Mouse (Mus musculus): ENCODE results near the gene C1qtnf5. TPM values are rescaled to one million over a fixed set of nuclear protein-coding genes. Genes with fewer than 3 reads are reported as not detected.
A peak's percentile ranks its signal among the peaks of the same experiment; 100 is the strongest.

Gene C1qtnf5
- 4.8 and 5.2 TPM in 2 replicates for polyA plus RNA-seq (2014; fragmentation: Nextera tagmentation; extraction: Ambion mirVana)

DNA sequence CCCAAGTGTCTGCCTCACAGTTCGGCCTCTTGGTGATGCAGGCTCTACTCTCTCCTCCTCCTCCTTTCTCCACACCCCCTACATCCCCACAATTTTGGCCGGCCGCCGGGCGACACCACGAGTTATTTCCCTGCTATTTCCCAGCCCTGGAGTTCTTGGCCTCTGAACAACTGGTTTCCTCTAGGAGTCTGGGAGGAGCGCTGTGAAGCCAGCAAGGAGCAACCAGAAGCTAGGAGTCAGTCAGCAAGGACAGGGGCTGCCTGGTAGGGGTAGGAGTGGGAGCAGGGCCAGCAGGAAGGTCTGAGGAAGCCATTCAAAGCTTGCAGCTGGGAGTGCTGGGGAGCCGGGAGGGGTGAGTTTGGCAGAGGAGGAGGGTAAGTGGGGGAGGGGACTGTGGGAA is at the start of gene C1qtnf5:
Gene C1qtnf5 (plus strand): TSS at position 136 of the 400 bp plus-strand sequence.
- Histone ChIP-seq H3K36me3 (ENCODE audit: control insufficient read depth, insufficient read depth, low read length) (peaks cover 20% of the 10 kb centered on the region), H3K4me1 (ENCODE audit: control insufficient read depth, insufficient read depth, low read length) (peaks cover 40% of the 10 kb centered on the region), H3K27ac (replicated peaks; ENCODE audit: low read depth, low read length) (peak within 1 kb of the TSS; percentile 79), H3K9me3 (ENCODE audit: control insufficient read depth, low read length) (no peaks in the 10 kb centered on the region), H3K4me2 (ENCODE audit: low read depth, low read length) (peak within 1 kb of the TSS; percentile 51), H3K9ac (ENCODE audit: low read depth, low read length) (peak within 1 kb of the TSS; percentile 43), H3K27me3 (replicated peaks; ENCODE audit: control insufficient read depth, insufficient read depth, low read length) (no peaks in the 10 kb centered on the region), H3K4me3 (ENCODE audit: low read depth, low read length) (peak within 1 kb of the TSS; percentile 15; the same call in 1 of the 2 replicates)
- 12% methylated on average over 8 of the region's 8 CpGs for WGBS
- DNase-seq (ENCODE audit: low spot score) (peak; percentile 92), ATAC-seq (ENCODE audit: low read depth) (peak; percentile 81)

DNA sequence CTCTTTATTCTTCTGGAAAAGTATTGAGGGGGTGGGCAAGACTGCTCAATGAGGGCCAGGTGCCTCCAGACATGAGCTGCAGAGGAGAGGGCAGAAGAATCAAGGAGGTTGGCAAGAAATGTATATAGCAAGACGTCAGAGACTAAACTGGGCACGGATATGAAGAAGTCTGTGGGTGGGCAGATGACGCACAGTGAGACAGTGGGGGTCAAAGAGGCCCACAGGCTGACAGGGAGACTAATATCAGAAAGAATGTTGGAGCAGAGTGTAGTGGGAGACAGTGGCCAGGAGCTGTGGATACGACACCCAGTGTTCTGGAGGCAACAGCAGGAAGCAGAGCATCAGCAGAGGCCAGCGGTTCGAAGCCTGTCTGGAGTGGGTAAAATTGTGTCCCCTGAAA is 48.4 kb upstream of the C1qtnf5 start:
- DNase-seq (ENCODE audit: low spot score), result no peak
- H3K27me3 ChIP-seq (replicated peaks; ENCODE audit: control insufficient read depth, insufficient read depth, low read length), result no peaks in the 10 kb centered on the region
- no peak for ATAC-seq (ENCODE audit: low read depth)
- 77% methylated on average over 6 of the region's 6 CpGs for WGBS
- H3K9ac ChIP-seq (ENCODE audit: low read depth, low read length), result no peak overlapping the region
- H3K9me3 ChIP-seq (ENCODE audit: control insufficient read depth, low read length), result peaks cover 4% of the 10 kb centered on the region; the same call in 1 of the 2 replicates
- no peak overlapping the region for H3K27ac ChIP-seq (replicated peaks; ENCODE audit: low read depth, low read length)
- no peaks in the 10 kb centered on the region for H3K4me1 ChIP-seq (ENCODE audit: control insufficient read depth, insufficient read depth, low read length)
- no peak overlapping the region for H3K4me2 ChIP-seq (ENCODE audit: low read depth, low read length)
- H3K4me3 ChIP-seq (ENCODE audit: low read depth, low read length), result no peak overlapping the region
- H3K36me3 ChIP-seq (ENCODE audit: control insufficient read depth, insufficient read depth, low read length), result no peaks in the 10 kb centered on the region

- no peak overlapping the region for H3K4me3 ChIP-seq (ENCODE audit: low read depth, low read length)
These were observed 41.9 kb upstream of the C1qtnf5 start for GRCm38 (mm10) chr9:44065177-44065576.

GRCm38 (mm10) chr9:44066785-44067225 is 40.2 kb upstream of the C1qtnf5 start, which contains the start of gene Usp2:
Gene Usp2 (plus strand): TSS chr9:44067021.
- Histone ChIP-seq H3K4me2 (ENCODE audit: low read depth, low read length) (peak within 1 kb of the TSS; percentile 95), H3K27me3 (replicated peaks; ENCODE audit: control insufficient read depth, insufficient read depth, low read length) (no peaks in the 10 kb centered on the region), H3K4me1 (ENCODE audit: control insufficient read depth, insufficient read depth, low read length) (peaks cover 16% of the 10 kb centered on the region), H3K9me3 (ENCODE audit: control insufficient read depth, low read length) (no peaks in the 10 kb centered on the region), H3K27ac (replicated peaks; ENCODE audit: low read depth, low read length) (no peak within 1 kb of the TSS), H3K4me3 (ENCODE audit: low read depth, low read length) (peak within 1 kb of the TSS; percentile 54), H3K9ac (ENCODE audit: low read depth, low read length) (peak within 1 kb of the TSS; percentile 60), H3K36me3 (ENCODE audit: control insufficient read depth, insufficient read depth, low read length) (no peaks in the 10 kb centered on the region)
- peak; percentile 98 for ATAC-seq (ENCODE audit: low read depth)
- DNase-seq (ENCODE audit: low spot score), result peak; percentile 99
- WGBS, result under 1% methylated on average over 30 of the region's 38 CpGs

More at GRCm38 (mm10) chr9:44065177-44065576, 41.9 kb upstream of the C1qtnf5 start:
- no peaks in the 10 kb centered on the region for H3K27me3 ChIP-seq (replicated peaks; ENCODE audit: control insufficient read depth, insufficient read depth, low read length)
- no peak overlapping the region for H3K4me2 ChIP-seq (ENCODE audit: low read depth, low read length)
- H3K36me3 ChIP-seq (ENCODE audit: control insufficient read depth, insufficient read depth, low read length), result no peaks in the 10 kb centered on the region
- no peaks in the 10 kb centered on the region for H3K9me3 ChIP-seq (ENCODE audit: control insufficient read depth, low read length)
- H3K27ac ChIP-seq (replicated peaks; ENCODE audit: low read depth, low read length), result no peak overlapping the region
- no peak for DNase-seq (ENCODE audit: low spot score)
- no peak overlapping the region for H3K9ac ChIP-seq (ENCODE audit: low read depth, low read length)
- WGBS, result 32% methylated on average over 1 of the region's 1 CpGs
- no peak for ATAC-seq (ENCODE audit: low read depth)
- H3K4me1 ChIP-seq (ENCODE audit: control insufficient read depth, insufficient read depth, low read length), result peaks cover 12% of the 10 kb centered on the region

- Histone ChIP-seq H3K36me3 (ENCODE audit: control insufficient read depth, insufficient read depth, low read length) (no peaks in the 10 kb centered on the region), H3K9me3 (ENCODE audit: control insufficient read depth, low read length) (no peaks in the 10 kb centered on the region), H3K9ac (ENCODE audit: low read depth, low read length) (peak overlapping the region; percentile 60), H3K27me3 (replicated peaks; ENCODE audit: control insufficient read depth, insufficient read depth, low read length) (no peaks in the 10 kb centered on the region), H3K4me1 (ENCODE audit: control insufficient read depth, insufficient read depth, low read length) (peaks cover 22% of the 10 kb centered on the region), H3K27ac (replicated peaks; ENCODE audit: low read depth, low read length) (no peak overlapping the region), H3K4me2 (ENCODE audit: low read depth, low read length) (peak overlapping the region; percentile 95), H3K4me3 (ENCODE audit: low read depth, low read length) (peak overlapping the region; percentile 54)
- DNase-seq (ENCODE audit: low spot score) (peak; percentile 56), ATAC-seq (ENCODE audit: low read depth) (peak; percentile 13)
- 5% methylated on average over 15 of the region's 15 CpGs for WGBS
These were observed 39.6 kb upstream of the C1qtnf5 start for GRCm38 (mm10) chr9:44067241-44067959.

- Histone ChIP-seq H3K4me3 (ENCODE audit: low read depth, low read length) (no peak overlapping the region; the same call in 1 of the 2 replicates), H3K27me3 (replicated peaks; ENCODE audit: control insufficient read depth, insufficient read depth, low read length) (no peaks in the 10 kb centered on the region), H3K27ac (replicated peaks; ENCODE audit: low read depth, low read length) (no peak overlapping the region), H3K9me3 (ENCODE audit: control insufficient read depth, low read length) (no peaks in the 10 kb centered on the region), H3K4me2 (ENCODE audit: low read depth, low read length) (peak overlapping the region; percentile 95), H3K4me1 (ENCODE audit: control insufficient read depth, insufficient read depth, low read length) (peaks cover 25% of the 10 kb centered on the region), H3K36me3 (ENCODE audit: control insufficient read depth, insufficient read depth, low read length) (no peaks in the 10 kb centered on the region), H3K9ac (ENCODE audit: low read depth, low read length) (no peak overlapping the region)
- 78% methylated on average over 6 of the region's 6 CpGs for WGBS
- DNase-seq (ENCODE audit: low spot score), result no peak
- ATAC-seq (ENCODE audit: low read depth), result no peak
These were observed 39.1 kb upstream of the C1qtnf5 start for GRCm38 (mm10) chr9:44067960-44068330.

DNA sequence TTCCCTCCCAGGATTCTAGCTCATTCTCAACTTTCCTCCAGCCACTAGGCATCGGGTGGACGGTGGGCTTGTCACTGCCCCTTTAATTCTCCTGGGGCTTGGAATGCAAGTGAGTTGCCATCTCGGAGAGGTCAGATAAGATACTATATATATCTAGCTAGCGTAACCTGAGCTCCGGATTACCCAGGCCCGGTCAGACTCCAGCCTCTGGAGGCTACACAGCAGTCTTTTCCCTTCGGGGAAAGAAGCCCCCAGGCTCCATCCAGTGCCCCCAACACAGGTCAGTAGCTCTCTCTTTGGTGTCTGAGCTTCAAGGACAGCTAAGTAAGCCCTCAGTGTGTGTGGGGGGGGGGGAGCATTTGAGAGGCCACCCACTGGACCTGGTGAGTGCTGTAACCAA is 37.8 kb upstream of the C1qtnf5 start:
- Histone ChIP-seq H3K27me3 (replicated peaks; ENCODE audit: control insufficient read depth, insufficient read depth, low read length) (no peaks in the 10 kb centered on the region), H3K36me3 (ENCODE audit: control insufficient read depth, insufficient read depth, low read length) (no peaks in the 10 kb centered on the region), H3K27ac (replicated peaks; ENCODE audit: low read depth, low read length) (no peak overlapping the region), H3K4me1 (ENCODE audit: control insufficient read depth, insufficient read depth, low read length) (peaks cover 25% of the 10 kb centered on the region), H3K4me3 (ENCODE audit: low read depth, low read length) (no peak overlapping the region), H3K9me3 (ENCODE audit: control insufficient read depth, low read length) (no peaks in the 10 kb centered on the region), H3K4me2 (ENCODE audit: low read depth, low read length) (no peak overlapping the region), H3K9ac (ENCODE audit: low read depth, low read length) (0 out of 2 replicates have a peak overlapping the region, but pooled peaks have one; percentile 6)
- WGBS, result 11% methylated on average over 7 of the region's 7 CpGs
- no peak for DNase-seq (ENCODE audit: low spot score)
- no peak for ATAC-seq (ENCODE audit: low read depth)

DNA sequence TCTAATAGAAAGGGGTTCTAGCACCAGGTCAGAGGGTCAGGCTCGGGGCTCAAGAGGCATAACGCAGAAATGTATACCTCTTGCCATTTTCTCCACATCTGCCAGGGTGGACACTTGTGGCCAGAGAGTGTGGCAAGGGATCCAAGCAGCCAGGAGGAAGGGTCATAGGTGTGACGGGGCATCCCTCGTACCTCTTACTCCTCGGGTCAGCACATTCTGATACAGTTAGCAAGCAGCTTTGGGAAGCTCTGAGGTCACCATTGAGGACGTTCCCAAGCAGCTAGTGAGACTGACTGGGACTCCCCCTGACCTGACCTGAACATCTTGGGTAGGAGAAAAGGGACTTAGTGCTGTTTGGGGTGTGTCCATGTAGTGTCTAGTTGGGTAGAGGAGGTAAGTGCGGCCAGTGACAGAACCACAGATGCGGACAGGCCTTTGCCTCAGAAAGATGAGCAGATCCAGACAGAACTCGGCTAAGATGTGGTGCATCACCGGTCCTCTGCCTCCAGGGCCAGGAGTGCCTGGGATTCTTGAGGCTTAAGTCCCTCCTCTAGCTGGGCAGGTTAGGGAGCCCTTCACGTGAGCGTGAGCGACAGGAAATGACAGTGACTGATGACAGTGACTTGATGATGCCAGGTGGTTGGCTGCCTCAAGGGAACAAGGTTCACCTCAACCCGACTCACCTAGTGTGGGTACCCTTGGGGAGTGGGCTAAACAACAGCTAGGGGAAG is 36.8 kb upstream of the C1qtnf5 start:
- H3K9me3 ChIP-seq (ENCODE audit: control insufficient read depth, low read length), result no peaks in the 10 kb centered on the region
- H3K4me2 ChIP-seq (ENCODE audit: low read depth, low read length), result no peak overlapping the region
- 0 out of 2 replicates have a peak overlapping the region, but pooled peaks have one; percentile 10 for H3K9ac ChIP-seq (ENCODE audit: low read depth, low read length)
- no peak overlapping the region for H3K4me3 ChIP-seq (ENCODE audit: low read depth, low read length)
- ATAC-seq (ENCODE audit: low read depth), result no peak
- no peaks in the 10 kb centered on the region for H3K36me3 ChIP-seq (ENCODE audit: control insufficient read depth, insufficient read depth, low read length)
- no peak overlapping the region for H3K27ac ChIP-seq (replicated peaks; ENCODE audit: low read depth, low read length)
- no peak for DNase-seq (ENCODE audit: low spot score)
- H3K4me1 ChIP-seq (ENCODE audit: control insufficient read depth, insufficient read depth, low read length), result peaks cover 25% of the 10 kb centered on the region
- WGBS, result 63% methylated on average over 14 of the region's 14 CpGs
- no peaks in the 10 kb centered on the region for H3K27me3 ChIP-seq (replicated peaks; ENCODE audit: control insufficient read depth, insufficient read depth, low read length)
